Mouse (Mus musculus) right cerebral cortex, postnatal 25 days (tissue): Measurements from ENCODE around the gene Wdr18.

Experiments used
- DNase-seq: peaks from one replicate; pipeline ENCODE4 v3.0.0; 2022

The Wdr18 gene

GRCm38 (mm10) chr10:79959847-79960601 lies at the start of gene Wdr18:
Gene Wdr18 (plus strand): TSS chr10:79960152.
- DNase-seq: peak; percentile 99

- DNase-seq: no peak
Measured at GRCm38 (mm10) chr10:79910556-79910955, 49.4 kb upstream of the Wdr18 start, which contains the start of gene Gm26602. Gene Gm26602 (plus strand): TSS chr10:79910856.

GRCm38 (mm10) chr10:79912412-79912811 lies 47.5 kb upstream of the Wdr18 start:
- DNase-seq: no peak

GRCm38 (mm10) chr10:79914131-79914947 lies 45.6 kb upstream of the Wdr18 start:
- no peak for DNase-seq

GRCm38 (mm10) chr10:79914948-79915596 lies 44.9 kb upstream of the Wdr18 start:
- no peak for DNase-seq

GRCm38 (mm10) chr10:79916081-79916480 lies 43.9 kb upstream of the Wdr18 start:
- no peak for DNase-seq

- DNase-seq: peak; percentile 88
Measured at GRCm38 (mm10) chr10:79916808-79917531, 43.0 kb upstream of the Wdr18 start, which contains the start of gene Kiss1r. Gene Kiss1r (plus strand): TSS chr10:79916971.

- DNase-seq: no peak
Measured at GRCm38 (mm10) chr10:79917532-79918100, 42.3 kb upstream of the Wdr18 start.

GRCm38 (mm10) chr10:79918231-79919078 lies 41.5 kb upstream of the Wdr18 start:
- no peak for DNase-seq

GRCm38 (mm10) chr10:79919251-79919849 lies 40.6 kb upstream of the Wdr18 start:
- no peak for DNase-seq

GRCm38 (mm10) chr10:79920056-79920890 lies 39.7 kb upstream of the Wdr18 start:
- DNase-seq: no peak

GRCm38 (mm10) chr10:79920958-79921535 lies 38.9 kb upstream of the Wdr18 start, which contains the start of gene R3hdm4:
Gene R3hdm4 (minus strand): TSS chr10:79921208.
- DNase-seq: no peak

- no peak for DNase-seq
Measured at GRCm38 (mm10) chr10:79921572-79921971, 38.4 kb upstream of the Wdr18 start.

GRCm38 (mm10) chr10:79924998-79925784 lies 34.8 kb upstream of the Wdr18 start:
- peak; percentile 91 for DNase-seq

GRCm38 (mm10) chr10:79925785-79926490 lies 34.0 kb upstream of the Wdr18 start:
- DNase-seq: no peak

- DNase-seq: peak; percentile 88
Measured at GRCm38 (mm10) chr10:79926491-79927323, 33.2 kb upstream of the Wdr18 start, which contains the start of gene Arid3a. Gene Arid3a (plus strand): TSS chr10:79927043.
